Mouse (Mus musculus) layer of hippocampus, postnatal 25 days (tissue): ENCODE measurements around the gene Usp43. TPM values are rescaled to one million over a fixed set of nuclear protein-coding genes. Genes with fewer than 3 reads are reported as not detected.
A peak's percentile ranks its signal among the peaks of the same experiment; 100 is the strongest.

ENCODE experiments used
- DNase-seq, 2 experiments: peaks; one replicate each; pipeline ENCODE4 v3.0.0; 2022; ENCODE audit warnings: mixed read lengths in 2 of 2, low spot score in 1 of 2; ENCODE audit errors: extremely low spot score in 1 of 2
- total RNA-seq, 2 experiments: library from RNA; stranded (reverse); gene quantifications; 2 replicates each; pipeline ENCODE4 v1.2.3; 2021

Usp43 gene
- total RNA-seq, 2 experiments from 2014 or later: 0.76 to 1.1 TPM

DNA sequence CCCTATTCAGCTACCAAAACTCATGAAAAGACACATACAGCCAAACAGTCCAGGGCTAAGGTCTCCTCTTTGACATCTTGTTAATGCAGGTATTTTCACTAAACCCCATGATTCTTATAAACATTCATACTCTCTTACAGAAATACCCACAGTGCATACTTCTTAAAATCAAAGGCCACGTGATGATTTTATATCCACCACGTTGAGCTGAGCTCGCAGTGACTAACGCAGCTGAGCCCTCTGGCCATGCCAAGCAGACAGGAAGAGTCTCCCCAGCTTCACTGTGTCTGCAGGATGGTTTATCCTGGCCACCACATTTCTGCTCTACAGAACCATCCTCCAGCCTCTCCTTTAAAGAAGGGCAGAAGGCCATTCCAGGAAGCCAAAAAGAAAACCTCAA lies 18.2 kb downstream of the Usp43 start:
- no peak for DNase-seq

DNA sequence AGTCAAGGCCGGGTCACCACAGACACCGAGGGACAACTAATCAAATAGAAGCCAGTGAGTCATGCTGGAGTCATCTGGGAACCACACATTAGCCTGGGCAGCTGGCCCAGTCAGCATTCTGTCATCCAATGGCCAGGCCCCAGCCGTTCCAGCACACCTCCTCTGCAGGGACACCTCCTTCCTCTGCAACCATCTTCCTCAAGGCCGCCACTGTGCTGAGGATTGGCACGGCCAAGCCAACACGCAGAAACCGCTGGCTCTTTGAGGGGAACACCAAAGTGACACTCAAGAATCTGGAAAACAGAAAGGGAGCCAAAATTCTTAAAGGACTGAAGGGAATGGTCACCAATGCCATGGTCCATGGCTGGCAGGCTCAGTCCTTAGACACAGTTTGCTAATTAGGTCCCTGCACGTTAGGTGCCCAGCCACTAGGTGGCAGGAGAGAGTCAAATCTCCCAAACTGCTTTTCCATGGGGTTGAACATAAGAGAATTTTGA lies 24.8 kb downstream of the Usp43 start:
- peak; percentile 50 to 72 for DNase-seq

DNA sequence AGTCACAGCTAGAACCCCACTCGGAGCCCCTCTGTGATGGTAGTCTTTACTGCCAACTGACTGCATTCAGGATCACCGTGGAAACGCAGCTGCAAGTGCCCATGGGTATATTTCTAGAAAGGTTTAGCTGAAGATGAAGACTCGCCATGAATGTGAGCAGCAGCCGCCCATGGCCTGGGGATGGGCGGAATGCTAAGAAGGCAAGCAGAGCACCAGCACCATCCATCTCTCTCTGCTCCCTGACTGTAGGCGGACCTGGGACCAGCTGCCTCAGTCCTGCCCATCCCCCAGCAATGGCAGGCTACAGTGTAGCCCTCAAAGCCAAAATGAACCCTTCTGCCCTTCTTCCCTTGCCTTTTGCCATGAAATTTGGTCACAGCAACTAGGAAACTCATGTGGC lies 26.3 kb downstream of the Usp43 start:
- no peak for DNase-seq

DNA sequence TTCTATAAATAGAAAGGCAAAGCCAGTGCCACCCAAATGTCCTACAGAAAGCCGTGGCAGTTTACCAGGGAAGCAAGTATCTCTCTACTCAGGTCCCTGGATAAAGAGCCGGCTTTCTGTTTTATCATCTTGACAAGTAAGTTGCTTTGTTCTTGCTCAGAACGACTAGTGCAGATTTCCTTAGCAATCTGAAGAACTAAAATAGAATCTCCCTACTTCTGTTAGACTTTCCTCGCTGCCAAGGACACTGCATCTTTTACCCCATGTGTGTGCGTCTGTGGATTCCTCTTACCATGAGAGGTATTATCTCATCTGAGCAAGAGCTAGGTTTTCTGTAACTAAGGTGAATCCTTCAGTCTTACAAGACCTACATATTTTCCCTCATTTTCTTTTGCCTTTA lies 33.4 kb downstream of the Usp43 start:
- DNase-seq: no peak

DNA sequence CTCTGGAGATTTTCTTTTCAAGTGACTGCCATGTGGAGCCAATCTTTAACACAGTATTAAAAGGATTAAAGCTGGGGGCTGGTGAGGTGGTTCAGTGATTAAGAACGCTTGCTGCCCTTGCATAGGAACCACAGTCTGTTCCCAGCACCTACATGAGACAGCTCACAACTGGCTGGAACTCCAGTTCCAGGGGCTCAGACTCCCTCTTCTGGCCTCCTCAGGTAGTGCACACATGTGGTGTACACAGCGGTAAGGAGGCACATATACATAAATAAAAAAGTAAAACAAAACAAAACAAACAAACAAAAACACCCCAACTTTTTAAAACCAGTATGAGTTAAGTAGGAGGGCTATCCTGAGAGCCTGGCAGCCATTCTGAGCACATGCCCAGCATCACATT lies 36.0 kb downstream of the Usp43 start:
- no peak for DNase-seq

DNA sequence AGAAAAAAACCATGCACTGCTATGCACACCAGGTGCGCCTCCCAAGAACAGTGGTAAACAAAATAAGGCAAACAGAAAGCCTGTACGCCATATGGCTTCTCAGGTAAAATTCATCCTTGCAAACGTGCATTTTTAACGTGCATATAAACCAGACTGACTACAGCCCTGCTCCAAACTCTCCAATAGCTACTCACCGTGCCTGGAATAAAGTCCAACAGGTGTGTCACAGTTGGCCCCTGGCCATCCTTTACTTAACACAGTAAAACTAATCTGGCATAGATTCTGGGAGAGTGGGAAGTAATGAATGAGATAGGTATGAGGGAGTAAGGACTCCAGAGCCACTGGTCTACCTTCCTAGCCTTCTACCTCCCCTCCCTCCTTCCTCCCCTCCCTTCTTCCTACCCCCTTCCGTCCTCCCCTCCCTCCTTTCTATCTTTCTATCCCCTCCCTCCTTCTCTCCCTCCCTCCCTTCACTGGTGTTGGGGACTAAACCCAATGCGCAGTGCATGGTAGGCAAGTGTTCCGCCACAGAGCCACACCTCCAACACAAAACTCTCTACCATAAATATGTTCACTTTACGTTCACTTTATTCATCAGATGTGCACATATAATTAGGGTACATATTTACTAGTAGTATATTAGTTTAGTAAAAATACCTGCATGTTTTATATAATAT lies 56.3 kb downstream of the Usp43 start:
- DNase-seq: no peak

DNA sequence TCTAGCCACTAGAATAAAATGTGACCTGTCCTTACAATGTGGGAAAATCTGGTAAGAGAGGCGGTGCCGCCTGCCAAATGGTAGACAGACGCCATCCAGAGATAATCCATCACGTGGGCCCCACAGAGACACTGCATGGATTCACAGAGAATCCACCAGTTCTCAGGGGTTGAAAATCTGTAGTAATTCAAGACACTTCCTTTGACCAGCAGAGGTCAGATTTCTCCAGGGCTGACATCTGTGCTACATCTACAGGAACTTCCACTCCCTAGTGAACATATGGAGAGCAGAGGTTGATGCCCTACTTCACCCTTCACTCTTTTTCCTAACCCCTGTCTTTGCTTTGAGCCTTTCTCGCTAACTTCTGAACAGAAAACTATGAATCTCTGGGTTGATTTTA lies 56.9 kb downstream of the Usp43 start:
- no peak for DNase-seq

DNA sequence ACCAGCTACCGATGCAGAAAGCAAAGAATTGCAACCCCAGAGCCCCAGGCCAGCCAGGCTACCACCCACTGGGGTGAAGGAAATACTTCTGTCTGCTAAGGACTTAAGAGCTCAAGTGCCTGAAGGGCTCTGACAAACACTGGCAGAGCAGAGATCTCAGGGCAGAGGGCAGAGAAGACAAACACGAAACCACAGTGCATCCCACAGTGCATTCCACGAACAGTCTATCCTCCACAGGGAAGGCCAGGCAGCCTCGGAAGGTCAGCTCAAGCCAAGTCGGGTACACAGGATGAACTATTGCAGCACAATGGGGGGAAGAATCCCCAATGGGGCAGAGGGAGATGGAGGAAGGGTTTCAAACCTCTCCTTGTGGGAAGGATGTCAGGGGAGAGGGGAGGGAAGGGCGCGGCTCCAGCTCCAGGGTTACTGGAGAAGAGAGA lies 60.5 kb downstream of the Usp43 start:
- DNase-seq: no peak

DNA sequence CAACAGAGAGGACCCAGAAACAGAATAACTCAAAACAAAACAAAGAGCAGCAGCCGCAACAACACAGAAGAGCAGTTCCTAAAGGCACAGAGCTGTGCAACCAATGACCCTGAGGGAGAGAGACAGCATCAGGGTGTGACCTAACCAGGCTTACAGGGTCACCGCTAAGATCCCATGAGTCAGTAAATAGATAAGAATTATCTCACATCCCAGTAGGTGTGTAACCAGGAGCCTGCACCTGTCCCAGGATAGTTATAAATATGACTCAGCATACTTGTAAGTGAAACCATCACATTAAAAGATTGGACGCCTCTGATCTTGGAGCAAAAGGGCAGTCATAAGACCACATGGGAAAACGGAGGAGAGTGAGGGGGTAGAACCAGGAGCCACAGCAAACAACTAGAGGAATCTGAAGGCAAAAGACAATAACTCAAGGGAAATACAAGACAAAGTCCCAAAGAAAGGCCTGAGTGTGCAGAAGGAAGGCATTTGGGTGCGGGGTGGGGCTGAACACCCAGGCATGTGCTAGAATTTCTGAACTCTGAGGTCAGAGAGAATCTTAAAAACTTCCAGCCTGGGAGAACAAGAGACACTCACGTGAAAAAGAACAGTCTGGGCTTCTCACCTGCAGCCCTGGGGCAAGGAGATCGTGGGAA lies 61.1 kb downstream of the Usp43 start:
- DNase-seq: no peak

DNA sequence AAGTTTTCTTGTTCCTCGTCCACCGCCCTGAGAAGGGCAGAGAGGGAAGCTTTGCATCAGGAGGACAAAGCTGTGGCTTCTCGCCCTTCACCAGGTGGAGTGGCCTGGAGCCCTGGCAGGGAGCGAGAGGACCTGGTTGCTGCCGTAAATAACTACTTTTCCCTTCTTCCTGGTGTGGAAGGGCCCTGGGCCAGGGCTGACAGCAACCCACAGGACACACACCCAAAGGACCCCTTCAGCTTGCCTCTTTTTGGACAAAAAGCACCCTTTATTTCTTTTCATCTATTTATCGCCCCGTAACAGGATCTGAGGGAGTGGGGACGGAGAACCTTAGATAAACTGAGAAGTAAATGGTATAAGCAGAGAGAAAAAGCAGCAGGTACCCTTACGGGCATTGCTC lies 63.4 kb downstream of the Usp43 start:
- no peak for DNase-seq

DNA sequence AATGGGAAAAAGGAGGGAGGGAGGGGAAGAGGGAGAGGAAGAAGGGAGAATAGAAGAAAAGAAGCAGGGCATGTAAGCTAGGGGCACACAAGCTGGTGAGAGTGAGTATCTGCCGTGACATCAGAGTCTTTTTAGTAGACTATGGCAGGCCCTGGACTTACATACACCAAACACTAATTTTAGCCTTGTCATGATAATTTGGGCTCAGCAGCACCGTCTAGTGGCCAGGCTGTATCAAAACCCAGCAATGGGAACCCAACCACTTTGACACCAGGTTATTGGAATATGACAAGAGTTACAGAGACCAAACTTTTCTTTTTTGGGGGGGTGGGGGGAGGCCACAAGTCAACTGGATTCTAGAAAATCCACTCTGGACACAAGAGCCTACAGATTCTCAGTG lies 66.9 kb downstream of the Usp43 start:
- DNase-seq: peak in 1 of 2 experiments; percentile 51

DNA sequence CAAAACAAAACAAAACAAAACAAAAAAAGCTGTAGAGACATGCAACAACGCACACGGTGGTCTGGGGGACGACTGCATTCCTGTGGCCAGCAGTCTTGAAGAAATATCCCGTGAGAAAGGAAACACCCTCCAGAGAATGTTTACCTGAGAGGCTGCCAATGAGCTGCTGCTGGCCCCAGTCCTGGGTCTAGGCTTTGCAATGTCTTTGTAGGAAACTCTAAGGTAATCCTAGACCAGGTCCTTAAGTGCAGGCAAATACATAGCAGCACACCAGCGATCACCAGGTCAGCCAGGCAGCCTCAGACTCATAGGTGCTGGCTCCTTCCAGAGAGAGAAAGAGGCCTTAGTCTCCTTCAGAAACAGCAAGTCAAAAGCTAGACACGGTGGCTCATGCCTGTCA lies 68.0 kb downstream of the Usp43 start:
- DNase-seq: no peak

DNA sequence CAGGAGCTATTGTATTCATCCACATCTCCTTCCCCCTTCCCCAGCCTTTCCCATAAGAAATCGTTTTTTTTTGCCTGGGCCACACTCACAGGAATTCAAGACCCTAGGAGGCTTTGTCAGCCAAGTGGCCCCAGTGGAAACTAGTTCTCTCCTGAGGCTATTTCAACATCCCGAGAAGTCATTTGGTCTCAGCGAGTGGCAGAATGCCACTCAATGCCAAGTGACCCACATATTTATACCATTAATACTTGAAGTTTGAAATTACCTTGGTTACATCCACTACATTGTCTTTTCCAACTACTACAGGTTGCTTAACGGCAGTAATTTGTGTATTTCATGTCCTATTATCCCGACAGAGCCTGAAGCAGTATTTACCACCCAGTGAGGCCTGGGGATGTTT lies 70.2 kb downstream of the Usp43 start:
- DNase-seq: no peak

DNA sequence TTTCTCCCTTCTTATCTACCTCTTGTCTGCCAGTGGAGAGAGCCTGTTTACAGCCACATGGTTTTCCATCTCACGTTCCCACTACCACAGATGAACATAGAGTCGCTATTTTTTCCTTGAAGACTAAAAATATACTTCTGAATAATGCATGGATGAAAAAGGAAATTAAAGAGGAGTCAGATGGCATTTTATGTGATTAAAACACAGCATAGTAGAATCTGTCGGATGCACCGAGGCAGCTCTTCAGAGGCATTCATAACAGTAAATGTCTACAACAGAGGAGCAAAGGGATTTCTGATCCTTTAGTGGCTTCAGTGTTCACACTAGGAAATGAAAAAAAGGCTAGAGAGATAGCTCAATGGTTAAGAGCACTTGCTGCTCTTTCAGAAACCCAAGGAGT lies 76.8 kb downstream of the Usp43 start:
- DNase-seq: no peak

DNA sequence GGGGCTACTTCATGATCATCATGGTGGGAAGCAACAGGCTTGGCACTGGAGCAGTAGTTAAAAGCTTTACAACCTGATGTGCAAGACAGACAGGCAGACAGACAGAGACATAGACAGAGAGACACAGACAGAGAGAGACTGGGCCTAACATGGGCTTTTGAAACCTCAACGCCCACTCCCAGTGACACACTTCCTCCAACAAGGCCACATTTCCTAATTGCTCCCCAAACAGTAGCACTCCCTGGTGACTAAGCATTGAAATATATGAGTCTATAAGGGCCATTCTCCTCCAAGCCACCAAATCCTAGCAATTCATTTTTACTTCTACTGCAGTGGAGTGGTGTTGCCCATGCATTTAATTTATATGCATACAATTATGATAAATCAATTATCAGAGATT lies 82.1 kb downstream of the Usp43 start:
- DNase-seq: no peak

DNA sequence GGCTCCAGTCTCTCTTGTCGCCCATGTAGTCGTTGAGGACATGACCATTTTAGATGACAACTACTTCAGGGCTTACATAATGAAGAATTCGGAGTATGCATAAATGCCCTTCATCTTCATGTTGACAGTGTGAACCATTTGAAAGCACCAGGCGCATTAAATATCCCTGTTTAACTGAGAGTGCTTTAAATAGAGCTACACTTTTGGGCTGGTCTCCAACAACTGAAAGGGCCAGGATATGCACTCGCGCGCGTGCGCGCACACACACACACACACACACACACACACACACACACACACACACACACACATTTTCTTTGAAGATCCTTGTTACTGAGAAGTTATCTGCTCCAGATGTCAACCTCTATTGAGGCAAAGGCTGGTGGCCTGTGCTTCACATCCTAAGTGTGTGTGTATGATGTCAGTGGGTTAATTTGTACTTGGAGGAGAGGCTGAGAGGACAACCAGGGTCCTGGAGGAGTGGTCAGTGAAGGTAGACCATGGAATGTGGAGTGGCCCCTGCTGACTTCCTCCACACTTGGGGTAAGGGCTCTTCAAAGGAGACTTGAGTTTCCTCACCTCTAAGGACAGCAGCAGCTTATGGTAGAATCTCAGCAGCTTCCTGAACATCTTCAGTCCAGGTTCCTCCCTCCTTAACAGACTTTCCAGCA lies 86.4 kb downstream of the Usp43 start:
- no peak for DNase-seq

DNA sequence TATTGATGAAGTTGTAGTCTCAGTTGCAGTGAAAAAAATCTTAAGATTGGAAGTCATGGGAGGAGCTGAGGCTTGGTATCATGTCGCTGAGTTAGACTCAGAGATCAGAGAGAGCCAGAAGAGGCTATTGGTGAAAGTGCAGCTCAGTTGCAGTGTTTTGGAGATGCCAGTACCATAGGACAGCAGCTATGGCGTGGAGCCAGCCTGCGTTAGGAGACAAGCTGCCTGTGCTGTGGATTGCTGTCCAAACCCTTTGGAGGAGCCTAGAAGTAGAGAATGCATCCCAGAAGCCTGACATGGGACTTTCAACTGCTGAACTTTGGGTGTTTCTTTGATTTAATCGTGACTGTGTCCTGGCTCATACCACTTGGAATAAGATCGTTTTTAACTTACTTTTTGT lies 90.1 kb downstream of the Usp43 start:
- no peak for DNase-seq

DNA sequence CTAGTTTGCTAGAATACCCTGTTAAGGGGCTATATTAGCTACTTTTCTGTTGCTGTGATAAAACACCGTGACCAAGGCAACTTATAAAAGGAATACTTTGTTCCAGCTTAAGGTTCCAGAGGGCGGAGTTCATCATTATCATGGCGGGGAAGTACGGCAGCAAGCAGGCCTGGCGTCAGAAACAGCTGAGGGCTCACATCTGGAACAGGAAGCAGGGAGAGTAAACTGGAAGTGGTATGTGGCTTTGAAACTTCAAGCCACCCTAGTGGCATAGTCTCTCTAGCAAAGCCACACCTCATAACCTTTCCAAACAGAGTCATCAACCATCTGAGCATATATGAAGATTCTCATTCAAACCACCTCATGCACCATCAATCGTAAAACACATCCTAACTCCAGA lies 92.4 kb downstream of the Usp43 start:
- DNase-seq: no peak

DNA sequence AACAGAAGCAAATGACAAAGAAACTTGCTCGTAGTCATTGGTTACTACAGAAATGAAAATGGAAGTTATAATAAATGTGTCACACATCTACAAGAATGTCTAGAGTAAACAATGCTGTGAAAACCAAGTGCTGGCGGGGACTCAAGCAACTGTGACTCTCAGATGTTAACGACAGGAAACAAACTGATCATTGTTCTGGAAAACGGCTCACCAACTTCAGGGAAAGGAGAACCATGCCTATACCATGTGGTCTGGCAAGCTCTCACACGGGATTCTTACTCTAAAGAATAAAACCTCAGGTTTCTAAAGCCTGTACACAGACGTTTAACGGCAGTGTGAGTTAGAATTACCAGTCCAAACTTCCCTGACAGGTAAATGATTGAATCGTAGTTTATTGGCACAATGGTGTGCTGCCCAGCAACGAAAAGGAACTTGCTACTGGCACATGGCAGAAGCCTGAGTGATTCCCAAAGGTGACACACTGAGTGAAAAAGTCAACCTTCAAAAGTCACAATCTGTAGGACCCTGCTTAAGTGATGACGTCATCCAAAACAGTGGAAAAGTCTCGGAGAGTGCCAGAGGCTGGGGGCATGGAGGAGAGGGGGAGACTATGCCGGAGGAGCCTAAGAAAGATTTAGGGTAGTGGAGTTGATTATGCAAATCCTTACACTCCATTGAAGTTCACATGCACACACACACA lies 93.4 kb downstream of the Usp43 start:
- no peak for DNase-seq

DNA sequence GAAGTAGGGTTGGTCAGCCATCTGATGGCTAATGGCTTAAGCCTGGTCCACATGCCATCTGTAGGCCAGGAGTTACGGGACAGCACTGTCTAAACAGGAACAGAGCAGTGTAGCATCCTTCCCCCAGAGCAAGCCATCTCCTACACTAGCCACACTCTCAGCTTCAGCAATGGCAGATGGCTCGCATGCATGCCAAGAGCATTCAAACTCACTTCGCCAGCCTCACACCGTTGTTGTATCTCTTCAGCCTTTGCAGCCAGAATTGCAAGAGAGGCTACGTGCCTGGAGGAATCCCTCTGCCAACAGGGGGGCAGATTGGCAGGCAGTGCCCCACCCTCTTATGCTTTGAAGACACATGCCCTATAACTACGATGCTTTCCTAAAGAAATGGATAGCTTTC lies 100.4 kb downstream of the Usp43 start:
- DNase-seq: peak in 1 of 2 experiments; percentile 30

DNA sequence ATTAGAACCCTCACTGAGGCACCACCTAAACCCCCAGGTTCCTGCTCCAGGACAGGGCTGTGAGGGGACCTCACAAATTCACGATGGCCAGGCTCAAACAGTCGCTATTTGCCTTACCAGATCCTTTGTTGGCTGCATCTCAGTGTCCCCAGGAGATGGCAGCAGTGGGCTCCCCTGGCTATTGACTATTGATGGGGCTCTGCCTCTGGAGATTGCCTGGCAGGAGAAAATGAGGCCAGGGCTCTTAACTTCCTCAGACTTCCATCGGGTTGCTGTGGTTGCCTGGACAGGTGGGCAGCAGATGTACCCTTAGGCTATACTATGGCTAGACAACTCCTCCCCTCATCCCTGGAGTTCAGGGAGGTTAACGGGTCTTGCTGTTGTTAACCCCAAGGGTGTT lies 101.7 kb downstream of the Usp43 start:
- peak in 1 of 2 experiments; percentile 65 for DNase-seq
